Mouse (Mus musculus) lung, postnatal 4 days (tissue): Measurements from ENCODE around the gene Zfyve21.
A peak's percentile ranks its signal among the peaks of the same experiment; 100 is the strongest.

Experiments
- DNase-seq, 2 experiments: peaks; one replicate each; pipeline ENCODE4 v3.0.0; 2021

Gene Zfyve21

GRCm38 (mm10) chr12:111800459-111801183 is 13.3 kb upstream of the Zfyve21 start:
- DNase-seq = peak in 1 of 2 experiments; percentile 46

DNA sequence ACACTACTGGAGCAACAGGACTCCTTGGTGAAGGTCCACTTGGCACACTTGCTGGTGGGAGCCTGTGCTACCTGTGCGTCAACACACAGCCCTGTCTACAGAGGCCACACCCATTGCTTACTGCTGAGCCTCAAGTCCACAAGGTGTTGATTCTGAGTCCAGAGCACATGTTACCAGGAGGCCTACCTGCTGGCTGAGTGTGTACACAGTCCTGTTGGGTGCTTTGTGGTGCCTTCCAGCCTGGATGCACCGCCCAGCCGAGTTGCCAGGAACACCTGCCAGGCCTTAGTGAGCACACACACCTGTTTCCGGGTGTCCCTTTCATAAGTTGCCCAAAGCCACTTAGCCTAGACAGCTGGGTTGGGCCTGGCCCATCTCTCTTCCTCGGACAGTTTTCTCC is 10.4 kb upstream of the Zfyve21 start:
- DNase-seq = no peak

GRCm38 (mm10) chr12:111808775-111809174 is 5.2 kb upstream of the Zfyve21 start:
- no peak for DNase-seq

DNA sequence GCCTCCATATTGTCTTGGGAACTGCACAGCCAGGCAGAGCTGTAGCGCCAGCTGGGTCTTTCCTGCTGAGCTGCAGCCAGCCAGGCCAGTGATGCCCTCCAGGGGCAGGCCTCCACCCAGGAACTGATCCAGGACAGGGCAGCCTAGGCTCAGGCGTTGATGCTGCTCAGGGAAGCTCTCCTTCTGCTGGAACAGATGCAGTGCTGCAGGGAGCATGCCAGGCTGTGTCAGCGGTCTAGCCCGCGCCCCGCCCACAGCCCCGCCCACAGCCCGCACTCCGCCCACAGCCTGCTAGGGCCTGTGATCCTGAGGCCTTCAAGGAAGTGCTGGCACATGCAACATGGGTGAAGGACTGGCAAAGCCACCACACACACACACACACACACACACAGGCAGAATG is 4.2 kb upstream of the Zfyve21 start:
- DNase-seq = peak; percentile 82 to 87

- DNase-seq = no peak
These were observed 1.9 kb upstream of the Zfyve21 start for GRCm38 (mm10) chr12:111812075-111812474.

- no peak for DNase-seq
These were observed 1.4 kb upstream of the Zfyve21 start for GRCm38 (mm10) chr12:111812611-111813010.

DNA sequence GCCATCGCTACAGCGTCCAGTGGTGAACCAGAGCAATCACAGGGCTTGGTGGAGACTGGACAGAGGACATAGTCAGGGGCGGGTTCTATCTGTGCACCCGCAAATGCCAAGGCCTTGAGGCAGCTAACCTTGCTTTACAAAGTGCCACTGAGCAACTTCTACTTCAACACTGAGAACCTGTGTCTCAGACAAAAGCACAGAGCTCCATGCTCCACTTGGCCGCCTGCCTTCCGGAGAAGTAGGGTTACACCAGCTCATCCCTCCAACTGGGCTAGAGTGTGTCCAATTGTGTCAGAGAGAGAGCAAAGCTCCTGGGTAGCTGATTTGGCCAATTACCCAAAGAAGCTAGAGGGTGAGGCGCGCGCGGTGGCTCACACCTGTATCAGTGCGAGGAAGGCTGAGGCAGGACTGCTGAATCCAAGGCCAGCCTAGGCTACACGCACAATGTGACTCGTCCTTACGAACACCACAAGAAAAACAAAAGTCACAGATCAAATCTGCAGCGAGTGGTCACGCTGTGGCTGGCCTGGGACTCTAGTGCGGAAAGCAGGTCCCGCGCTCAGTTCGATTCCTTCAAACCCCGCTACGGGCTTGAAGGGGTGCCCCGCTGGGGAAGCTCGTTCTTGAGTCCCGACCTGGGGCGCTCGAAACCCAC is 732 bp upstream of the Zfyve21 start:
- DNase-seq = peak in 1 of 2 experiments; percentile 13

DNA sequence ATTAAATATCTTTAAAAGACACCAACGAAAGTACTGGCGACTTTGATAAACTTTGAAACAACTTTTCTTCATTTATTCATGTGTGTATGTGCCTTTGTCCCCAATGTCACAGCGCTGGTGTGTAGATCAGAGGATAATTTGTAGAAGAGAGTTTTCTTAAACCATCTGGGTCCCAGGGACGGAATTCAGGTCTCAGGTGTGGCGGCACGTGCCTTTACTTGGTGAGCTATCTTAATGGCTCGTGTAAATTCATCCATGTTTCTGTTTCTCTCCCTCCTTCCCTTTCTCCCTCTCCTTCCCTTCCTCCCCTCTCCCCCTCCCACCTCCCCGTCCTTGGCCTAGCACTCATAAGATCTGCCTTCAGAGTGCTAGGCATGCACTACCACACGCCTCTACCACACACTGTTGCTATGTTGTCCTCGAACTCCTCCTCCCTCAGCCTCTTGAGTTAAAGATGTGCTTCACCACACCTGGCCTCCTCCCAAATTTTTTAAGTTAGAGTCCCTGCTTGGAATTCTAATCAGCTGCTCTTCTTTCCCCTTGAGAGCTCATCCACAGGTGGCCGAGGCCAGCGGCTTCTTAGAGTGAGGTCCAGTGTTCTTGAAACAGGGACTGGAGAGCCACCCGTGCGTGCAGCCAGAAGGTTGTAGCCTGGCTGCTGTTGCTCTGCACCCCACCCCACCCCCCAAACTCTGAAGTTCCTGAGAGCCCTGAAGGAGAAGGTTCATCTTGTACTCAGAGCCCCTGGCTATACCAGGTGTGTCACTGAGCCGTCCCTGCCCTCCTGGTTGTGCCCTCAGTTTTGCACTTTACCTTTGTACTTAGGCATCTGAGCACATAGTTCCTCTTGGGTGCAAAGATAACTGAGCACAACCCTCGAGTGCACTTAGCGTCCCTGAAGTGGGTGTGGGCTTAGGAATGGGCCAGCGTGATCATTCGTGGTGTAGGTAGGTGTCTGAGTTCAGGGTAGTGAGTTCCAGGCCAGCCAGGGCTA is 1.1 kb downstream of the Zfyve21 start:
- peak; percentile 32 to 56 for DNase-seq

DNA sequence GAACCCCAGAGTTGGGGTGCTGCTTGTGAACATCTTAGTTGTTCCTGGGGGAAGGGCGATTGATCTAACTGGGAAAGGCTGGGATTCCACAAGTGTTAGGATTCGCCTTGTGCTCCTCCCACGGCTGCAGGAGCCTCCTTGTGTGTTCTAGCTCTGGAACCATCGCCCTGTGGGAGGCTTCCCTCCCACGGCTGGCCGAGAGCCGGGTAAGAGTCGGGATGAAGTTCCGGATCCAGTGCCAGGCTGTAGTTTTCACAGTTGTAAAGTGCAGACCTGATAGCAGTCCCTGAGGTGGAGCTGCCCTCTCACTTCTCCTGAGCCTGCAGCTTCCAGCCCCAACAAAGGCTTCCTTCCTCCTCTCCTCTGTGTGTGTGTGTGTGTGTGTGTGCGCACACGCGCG is 2.6 kb downstream of the Zfyve21 start:
- peak in 1 of 2 experiments; percentile 16 for DNase-seq

DNA sequence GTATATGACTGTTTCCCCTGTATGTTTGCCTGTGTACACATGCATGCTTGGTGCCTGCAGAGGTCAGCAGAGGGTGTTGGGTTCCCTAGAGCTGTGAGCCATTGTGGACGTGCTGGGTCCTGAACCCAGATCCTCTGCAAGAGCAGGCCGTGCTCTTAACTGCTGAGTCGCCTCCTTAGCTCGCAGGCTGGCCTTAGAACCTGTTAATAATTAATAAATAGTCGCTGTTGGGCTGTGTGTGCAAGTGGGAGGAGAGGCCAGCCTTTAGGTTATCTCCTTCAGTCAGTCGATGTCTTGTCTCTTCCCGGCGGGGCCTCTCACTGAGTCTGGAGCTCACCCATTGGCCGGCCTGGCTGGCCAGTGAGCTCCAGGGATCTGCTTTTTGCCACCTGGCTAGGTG is 3.0 kb downstream of the Zfyve21 start:
- no peak for DNase-seq

DNA sequence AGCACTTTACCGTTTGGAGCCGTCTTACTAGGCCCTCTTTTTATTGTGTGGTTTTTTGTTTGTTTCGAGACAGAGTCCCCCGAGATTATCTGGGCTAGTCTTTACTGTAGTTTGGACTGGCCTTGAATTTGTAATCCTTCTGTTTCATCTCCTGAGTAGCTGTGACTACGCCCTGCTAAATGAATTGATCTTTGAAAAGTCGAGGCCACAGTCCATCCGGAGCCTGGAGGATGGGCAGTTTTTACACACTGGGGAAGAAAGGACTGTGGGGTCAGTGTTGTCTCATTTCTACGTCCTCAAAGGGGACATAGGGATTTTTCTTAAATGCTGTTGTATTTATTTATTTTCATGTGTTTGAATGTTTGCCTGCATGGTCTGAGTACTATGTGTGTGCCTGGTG is 4.0 kb downstream of the Zfyve21 start:
- DNase-seq = no peak

DNA sequence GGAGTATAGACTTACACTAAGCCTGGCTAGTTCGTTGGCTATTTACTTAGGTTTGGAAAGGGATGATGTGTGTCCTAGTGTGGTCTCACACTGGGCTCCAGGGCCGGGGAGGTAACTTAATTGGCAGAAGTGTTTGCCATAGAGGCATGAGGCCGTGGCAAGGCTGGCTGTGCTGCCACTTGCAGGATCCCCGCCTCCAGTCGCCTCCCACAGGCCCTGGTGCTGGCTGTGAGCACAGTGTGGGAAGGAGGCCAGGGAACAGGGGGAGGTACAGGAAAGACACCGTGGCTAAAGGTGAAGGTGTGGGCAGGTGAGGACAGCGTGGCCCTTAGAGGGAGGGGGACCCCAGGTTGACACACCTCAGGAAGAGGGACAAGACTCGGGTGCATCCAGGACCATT is 6.0 kb downstream of the Zfyve21 start:
- no peak for DNase-seq

GRCm38 (mm10) chr12:111820708-111821107 is 6.7 kb downstream of the Zfyve21 start:
- DNase-seq = no peak

DNA sequence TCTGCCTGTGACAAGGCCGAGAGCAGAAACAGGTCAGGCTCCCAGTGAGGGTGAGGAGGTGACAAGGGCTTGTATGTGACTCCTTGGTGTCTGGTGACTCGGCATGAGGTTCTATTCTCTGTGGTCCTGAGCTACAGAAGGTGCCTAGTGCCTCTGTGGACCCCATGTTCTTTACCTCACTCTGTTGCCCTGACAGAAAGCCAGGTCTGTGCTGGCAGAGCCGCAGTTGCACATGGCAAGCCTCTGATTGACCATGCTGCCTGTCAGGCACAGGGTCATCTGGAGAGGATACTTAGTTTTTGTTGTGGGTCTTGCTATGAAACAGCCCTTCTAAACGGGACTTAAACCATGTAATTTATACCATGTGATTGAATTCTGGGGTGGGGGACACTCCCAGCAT is 8.0 kb downstream of the Zfyve21 start:
- DNase-seq = no peak

- no peak for DNase-seq
These were observed 13.6 kb downstream of the Zfyve21 start for GRCm38 (mm10) chr12:111827556-111827955.

GRCm38 (mm10) chr12:111829447-111829846 is 15.5 kb downstream of the Zfyve21 start:
- DNase-seq = no peak

GRCm38 (mm10) chr12:111829954-111830353 is 16.0 kb downstream of the Zfyve21 start:
- no peak for DNase-seq

DNA sequence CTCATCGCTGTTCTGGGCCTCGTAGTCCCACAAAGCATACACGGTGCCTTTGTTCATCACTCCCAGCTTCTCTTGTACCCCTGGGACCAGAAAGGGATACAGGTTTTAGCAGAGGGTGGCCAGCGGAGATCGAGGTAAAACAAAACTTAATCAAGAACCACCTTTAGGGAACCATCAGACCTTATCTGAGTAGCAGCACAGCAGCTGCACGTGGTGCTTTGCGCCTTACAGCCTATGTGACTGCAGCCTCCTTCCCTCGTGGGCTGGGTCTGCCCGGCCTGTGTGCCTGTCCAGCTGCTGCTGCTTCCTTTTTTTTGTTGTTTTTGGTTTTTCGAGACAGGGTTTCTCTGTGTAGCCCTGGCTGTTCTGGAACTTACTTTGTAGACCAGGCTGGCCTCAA is 16.4 kb downstream of the Zfyve21 start:
- no peak for DNase-seq

GRCm38 (mm10) chr12:111832643-111833042 is 18.7 kb downstream of the Zfyve21 start:
- DNase-seq = peak in 1 of 2 experiments; percentile 15

GRCm38 (mm10) chr12:111833457-111833856 is 19.5 kb downstream of the Zfyve21 start:
- DNase-seq = peak in 1 of 2 experiments; percentile 18

DNA sequence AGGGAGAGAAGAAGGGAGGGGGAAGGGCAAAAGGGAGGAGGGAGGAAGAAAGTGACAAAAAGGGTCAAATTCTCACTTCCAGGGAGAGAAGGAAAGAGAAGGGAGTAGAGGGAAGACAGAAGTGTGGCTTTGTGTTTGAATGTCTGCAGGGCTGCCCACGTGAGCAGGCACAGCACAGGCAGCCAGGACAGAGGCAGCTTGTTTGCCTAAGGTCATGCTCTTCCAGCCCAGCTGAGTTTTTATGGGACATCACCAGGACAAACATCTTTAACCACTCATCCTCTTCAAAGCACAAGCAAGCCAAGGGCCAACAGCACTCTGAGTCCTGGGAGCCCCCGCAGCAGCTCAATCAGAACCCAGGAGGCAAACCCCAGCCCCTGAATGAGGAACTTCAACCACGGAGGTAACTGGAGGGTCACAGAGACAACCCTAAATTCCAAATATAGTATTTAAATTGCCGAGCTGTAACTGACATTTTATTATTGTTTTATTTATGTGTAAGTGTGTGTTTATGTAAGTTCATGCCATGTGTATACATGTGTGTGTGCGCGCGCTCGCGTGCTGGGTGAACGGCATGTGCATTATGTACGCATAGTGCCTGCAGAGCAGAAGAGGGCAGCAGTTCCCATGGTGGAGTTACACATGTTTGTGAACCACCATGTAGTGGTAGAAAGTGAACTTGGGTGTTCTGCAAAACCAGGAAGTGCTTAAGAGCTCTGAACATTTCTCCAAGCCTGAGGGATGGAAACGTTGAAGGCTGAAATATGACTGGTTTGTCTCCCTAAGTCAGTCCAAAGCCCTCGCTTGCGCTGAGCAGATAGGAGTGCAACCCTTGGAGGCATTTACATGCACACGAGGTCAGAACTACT is 28.8 kb downstream of the Zfyve21 start:
- DNase-seq = no peak

GRCm38 (mm10) chr12:111843470-111843869 is 29.5 kb downstream of the Zfyve21 start:
- no peak for DNase-seq
